Mouse (Mus musculus): ENCODE measurements at regions not wholly inside any gene's neighbourhood (a gene's known extent, or its start where the extent isn't known, plus 50 kb on each side); places are given as distances from the start of the nearest gene placed in this dataset.

DNA sequence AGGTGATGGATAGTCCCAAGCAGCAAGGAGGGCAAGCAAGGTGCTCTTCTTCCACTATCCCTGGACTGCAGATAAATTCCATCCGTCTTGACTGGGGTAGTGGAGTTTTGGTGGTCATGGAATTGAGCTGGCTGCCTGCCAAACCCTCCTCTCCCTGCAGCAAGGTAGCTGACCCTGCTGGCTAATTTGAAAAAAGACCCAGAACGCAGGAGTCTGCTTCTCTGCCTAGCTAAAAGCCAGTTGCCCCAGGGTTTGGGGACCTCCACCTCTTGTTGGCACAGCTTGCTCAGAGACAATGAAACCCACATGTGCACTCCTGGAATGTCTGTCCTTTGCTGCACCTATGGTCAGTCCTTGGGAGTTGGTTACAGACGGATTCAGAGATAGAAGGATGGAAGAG is 233.6 kb upstream of the Gjb5 start:
- TF ChIP-seq CTCF (IDR thresholded peaks at IDR 0.05; ENCODE audit: insufficient read depth, low read depth, low read length), result no peak
- TF ChIP-seq POLR2A (IDR thresholded peaks at IDR 0.05; ENCODE audit: insufficient read depth, low read depth, low read length), result no peak
